Mouse (Mus musculus): Measurements from ENCODE around the gene Gm9573. TPM values are rescaled to one million over a fixed set of nuclear protein-coding genes. Genes with fewer than 3 reads are reported as not detected.

Gm9573 gene
- polyA plus RNA-seq, 1 experiment from 2014 or later: not detected

DNA sequence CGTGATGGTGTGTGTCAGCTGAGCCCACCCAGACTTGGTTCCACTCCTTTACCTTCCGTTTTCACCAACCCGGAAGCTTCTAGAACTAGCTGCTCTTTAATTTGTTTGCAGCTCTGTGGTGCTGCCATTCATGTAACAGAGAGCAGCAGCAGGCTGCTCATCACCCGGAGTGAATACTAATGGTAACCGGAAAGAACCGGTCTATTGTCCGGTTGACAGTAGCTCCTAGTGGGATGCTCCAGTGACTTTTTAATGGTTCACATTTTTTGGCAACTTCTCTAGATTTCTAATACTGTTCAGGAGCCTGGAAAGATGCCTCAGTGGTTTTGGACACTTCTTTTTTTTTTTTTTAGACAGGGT is 35.2 kb downstream of the Gm9573 start:
- H3K27me3 ChIP-seq (ENCODE audit: control insufficient read depth, insufficient read depth, low read length): no peaks in the 10 kb centered on the region
- no peak overlapping the region for H3K9ac ChIP-seq (ENCODE audit: low read depth, low read length)
- no peak overlapping the region for H3K27ac ChIP-seq (ENCODE audit: low read depth, low read length)
- ATAC-seq (replicated peaks; ENCODE audit: insufficient number of reproducible peaks, low FRiP score, low TSS enrichment): no peak
- H3K4me3 ChIP-seq (ENCODE audit: low read depth, low read length): no peak overlapping the region
- no peaks in the 10 kb centered on the region for H3K36me3 ChIP-seq (ENCODE audit: control insufficient read depth, insufficient read depth, low read length)
- no peaks in the 10 kb centered on the region for H3K4me1 ChIP-seq (ENCODE audit: control insufficient read depth, insufficient read depth, low read length)
- no peak overlapping the region for H3K4me2 ChIP-seq
- WGBS (ENCODE audit: insufficient replicate concordance): 88% methylated on average over 7 of the region's 7 CpGs
- 0 out of 2 replicates have a peak, but pooled peaks cover 3% of the 10 kb centered on the region for H3K9me3 ChIP-seq (replicated peaks; ENCODE audit: control insufficient read depth, low read length)

DNA sequence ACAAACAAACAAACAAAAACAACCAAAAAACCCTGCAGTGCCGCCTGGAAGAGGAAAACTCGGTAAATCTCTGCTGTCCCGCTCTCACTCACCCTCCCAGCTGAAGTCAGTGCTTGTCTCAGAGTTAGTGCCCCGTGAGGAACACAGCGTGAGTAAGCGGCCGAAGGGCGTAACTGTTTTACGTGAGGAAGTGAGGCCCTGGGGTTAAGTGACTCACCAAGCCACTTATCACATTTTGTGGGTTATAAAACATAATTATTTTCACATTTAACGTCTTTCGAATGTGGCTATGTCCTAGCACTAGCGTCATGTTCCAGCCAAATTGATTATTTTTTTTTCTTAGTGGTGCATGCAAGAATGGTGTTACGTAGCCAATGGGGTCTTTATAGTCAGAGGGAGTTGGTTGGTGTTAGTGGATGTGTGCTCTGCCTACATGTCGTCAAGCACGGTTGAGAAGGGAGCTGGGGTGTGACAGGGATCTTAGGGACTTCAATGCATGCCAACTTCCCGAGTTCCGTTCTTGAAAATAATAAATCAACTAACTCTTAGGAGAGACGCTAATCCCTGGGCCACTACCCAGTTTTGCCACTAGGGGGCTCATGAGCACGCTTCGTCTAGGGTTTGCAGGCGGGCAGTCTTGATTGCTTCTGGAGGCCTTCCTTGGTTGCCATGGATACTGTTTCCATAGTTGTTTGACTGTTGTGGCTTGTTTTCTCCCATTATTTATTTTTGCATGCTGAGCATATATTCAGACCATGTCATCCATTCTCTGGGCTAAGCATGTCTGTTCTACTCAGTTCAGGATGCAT is 35.8 kb downstream of the Gm9573 start:
- 0 out of 2 replicates have a peak, but pooled peaks cover 3% of the 10 kb centered on the region for H3K9me3 ChIP-seq (replicated peaks; ENCODE audit: control insufficient read depth, low read length)
- 49% methylated on average over 21 of the region's 21 CpGs for WGBS (ENCODE audit: insufficient replicate concordance)
- no peaks in the 10 kb centered on the region for H3K4me1 ChIP-seq (ENCODE audit: control insufficient read depth, insufficient read depth, low read length)
- ATAC-seq (replicated peaks; ENCODE audit: insufficient number of reproducible peaks, low FRiP score, low TSS enrichment): no peak
- no peaks in the 10 kb centered on the region for H3K36me3 ChIP-seq (ENCODE audit: control insufficient read depth, insufficient read depth, low read length)
- no peak overlapping the region for H3K9ac ChIP-seq (ENCODE audit: low read depth, low read length)
- no peak overlapping the region for H3K4me2 ChIP-seq
- no peak overlapping the region for H3K27ac ChIP-seq (ENCODE audit: low read depth, low read length)
- no peak overlapping the region for H3K4me3 ChIP-seq (ENCODE audit: low read depth, low read length)
- no peaks in the 10 kb centered on the region for H3K27me3 ChIP-seq (ENCODE audit: control insufficient read depth, insufficient read depth, low read length)

DNA sequence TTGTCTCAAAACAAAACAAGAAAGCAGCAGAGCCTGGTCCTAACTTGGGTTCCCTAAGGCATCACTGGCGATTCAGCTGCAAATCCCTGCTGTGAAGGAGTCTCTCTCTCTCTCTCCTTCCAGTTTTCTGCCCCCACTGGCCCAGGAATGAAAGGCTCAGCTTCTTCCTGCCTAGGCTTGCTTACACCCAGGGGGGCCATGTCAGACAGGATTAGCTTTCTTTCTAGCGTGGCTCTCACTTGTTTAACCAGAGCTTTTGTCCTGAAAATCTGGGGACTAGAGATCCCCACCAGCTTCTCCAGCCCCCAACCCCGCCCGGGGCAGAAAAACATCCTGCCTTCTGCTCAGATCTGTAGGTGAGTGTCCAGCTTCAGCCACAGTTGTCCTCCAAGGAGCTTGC is 38.0 kb downstream of the Gm9573 start:
- 27% methylated on average over 4 of the region's 4 CpGs for WGBS (ENCODE audit: insufficient replicate concordance)
- Histone ChIP-seq H3K36me3 (ENCODE audit: control insufficient read depth, insufficient read depth, low read length) (no peaks in the 10 kb centered on the region), H3K9ac (ENCODE audit: low read depth, low read length) (no peak overlapping the region), H3K9me3 (replicated peaks; ENCODE audit: control insufficient read depth, low read length) (0 out of 2 replicates have a peak, but pooled peaks cover 3% of the 10 kb centered on the region), H3K4me2 (no peak overlapping the region), H3K4me1 (ENCODE audit: control insufficient read depth, insufficient read depth, low read length) (0 out of 2 replicates have a peak, but pooled peaks cover 3% of the 10 kb centered on the region), H3K27me3 (ENCODE audit: control insufficient read depth, insufficient read depth, low read length) (no peaks in the 10 kb centered on the region), H3K27ac (ENCODE audit: low read depth, low read length) (no peak overlapping the region), H3K4me3 (ENCODE audit: low read depth, low read length) (no peak overlapping the region)
- ATAC-seq (replicated peaks; ENCODE audit: insufficient number of reproducible peaks, low FRiP score, low TSS enrichment): no peak

DNA sequence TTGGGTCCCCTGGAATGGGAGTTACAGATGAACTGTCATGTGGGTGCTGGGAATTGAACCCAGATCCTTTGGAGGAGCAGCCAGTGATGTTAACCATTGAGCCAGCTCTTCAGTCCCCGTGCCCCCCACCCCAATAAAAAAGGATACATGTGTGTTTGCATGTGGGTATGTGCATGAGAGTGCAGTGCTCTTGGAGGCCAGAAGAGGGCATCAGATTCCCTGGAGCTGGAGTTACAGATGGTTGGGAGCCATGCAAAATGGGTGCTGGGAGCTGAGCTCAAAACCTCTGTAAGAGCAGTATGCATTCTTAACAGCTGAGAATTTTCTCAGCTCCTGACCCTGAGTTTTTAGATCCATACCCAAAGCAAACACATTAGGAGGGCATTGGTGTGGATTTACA is 39.1 kb downstream of the Gm9573 start:
- 73% methylated on average over 1 of the region's 1 CpGs for WGBS (ENCODE audit: insufficient replicate concordance)
- Histone ChIP-seq H3K27ac (ENCODE audit: low read depth, low read length) (no peak overlapping the region), H3K4me3 (ENCODE audit: low read depth, low read length) (no peak overlapping the region), H3K9me3 (replicated peaks; ENCODE audit: control insufficient read depth, low read length) (0 out of 2 replicates have a peak, but pooled peaks cover 3% of the 10 kb centered on the region), H3K4me1 (ENCODE audit: control insufficient read depth, insufficient read depth, low read length) (0 out of 2 replicates have a peak, but pooled peaks cover 3% of the 10 kb centered on the region), H3K4me2 (no peak overlapping the region), H3K27me3 (ENCODE audit: control insufficient read depth, insufficient read depth, low read length) (no peaks in the 10 kb centered on the region), H3K36me3 (ENCODE audit: control insufficient read depth, insufficient read depth, low read length) (no peaks in the 10 kb centered on the region), H3K9ac (ENCODE audit: low read depth, low read length) (no peak overlapping the region)
- no peak for ATAC-seq (replicated peaks; ENCODE audit: insufficient number of reproducible peaks, low FRiP score, low TSS enrichment)

DNA sequence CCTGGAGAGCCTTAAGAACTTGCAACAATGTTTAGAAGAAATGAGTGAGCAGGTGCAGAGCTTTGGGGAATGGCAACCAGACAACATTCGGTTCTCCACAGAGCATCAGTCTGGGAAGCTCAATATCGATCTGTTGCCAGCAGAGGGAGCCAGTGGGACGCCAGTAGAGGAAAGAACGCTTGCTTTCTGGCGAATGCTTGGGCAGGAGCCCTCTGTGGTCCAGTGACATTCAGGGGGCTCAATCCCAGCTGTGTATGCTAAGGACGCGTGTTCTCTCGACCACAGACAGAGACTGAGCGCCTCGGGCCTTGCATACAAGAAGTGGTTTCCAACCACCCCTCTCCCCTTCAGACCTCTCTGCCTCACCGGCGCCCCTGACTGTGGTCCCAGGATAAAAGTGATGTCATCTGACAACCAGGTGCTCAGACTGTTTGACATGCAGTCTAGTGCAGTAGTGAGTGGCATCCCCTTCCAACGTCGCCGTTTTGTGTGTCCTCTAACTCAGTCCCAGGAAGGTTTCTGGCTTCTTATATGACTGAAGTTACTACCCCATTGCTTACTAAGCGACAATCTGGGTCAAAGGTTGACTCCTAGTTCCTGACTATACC is 42.0 kb downstream of the Gm9573 start:
- Histone ChIP-seq H3K9me3 (replicated peaks; ENCODE audit: control insufficient read depth, low read length) (0 out of 2 replicates have a peak, but pooled peaks cover 3% of the 10 kb centered on the region), H3K4me3 (ENCODE audit: low read depth, low read length) (no peak overlapping the region), H3K36me3 (ENCODE audit: control insufficient read depth, insufficient read depth, low read length) (no peaks in the 10 kb centered on the region), H3K27me3 (ENCODE audit: control insufficient read depth, insufficient read depth, low read length) (no peaks in the 10 kb centered on the region), H3K4me1 (ENCODE audit: control insufficient read depth, insufficient read depth, low read length) (0 out of 2 replicates have a peak, but pooled peaks cover 3% of the 10 kb centered on the region), H3K9ac (ENCODE audit: low read depth, low read length) (no peak overlapping the region), H3K27ac (ENCODE audit: low read depth, low read length) (no peak overlapping the region), H3K4me2 (peak overlapping the region; percentile 42)
- no peak for ATAC-seq (replicated peaks; ENCODE audit: insufficient number of reproducible peaks, low FRiP score, low TSS enrichment)
- 16% methylated on average over 16 of the region's 16 CpGs for WGBS (ENCODE audit: insufficient replicate concordance)

DNA sequence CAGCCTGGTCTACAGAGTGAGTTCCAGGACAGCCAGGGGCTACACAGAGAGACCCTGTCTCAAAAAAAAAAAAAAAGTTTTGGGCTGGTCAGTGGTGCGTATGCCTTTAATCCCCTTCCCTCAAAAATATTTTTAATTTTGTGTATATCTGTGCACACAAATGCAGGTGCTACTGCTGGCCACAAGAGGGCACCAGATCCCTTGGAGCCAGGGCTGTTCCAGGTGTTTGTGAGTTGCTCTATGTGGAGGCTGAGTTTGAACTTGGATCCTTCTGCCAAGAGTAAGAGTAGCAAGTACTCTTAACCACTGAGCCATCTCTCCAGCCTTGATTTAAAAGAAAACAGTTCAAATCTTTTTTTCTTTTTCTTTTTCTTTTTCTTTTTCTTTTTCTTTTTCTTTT is 43.5 kb downstream of the Gm9573 start:
- H3K4me3 ChIP-seq (ENCODE audit: low read depth, low read length): no peak overlapping the region
- H3K4me1 ChIP-seq (ENCODE audit: control insufficient read depth, insufficient read depth, low read length): 0 out of 2 replicates have a peak, but pooled peaks cover 3% of the 10 kb centered on the region
- H3K27me3 ChIP-seq (ENCODE audit: control insufficient read depth, insufficient read depth, low read length): no peaks in the 10 kb centered on the region
- 79% methylated on average over 1 of the region's 1 CpGs for WGBS (ENCODE audit: insufficient replicate concordance)
- no peak overlapping the region for H3K4me2 ChIP-seq
- H3K36me3 ChIP-seq (ENCODE audit: control insufficient read depth, insufficient read depth, low read length): no peaks in the 10 kb centered on the region
- H3K9ac ChIP-seq (ENCODE audit: low read depth, low read length): no peak overlapping the region
- H3K9me3 ChIP-seq (replicated peaks; ENCODE audit: control insufficient read depth, low read length): 0 out of 2 replicates have a peak, but pooled peaks cover 3% of the 10 kb centered on the region
- ATAC-seq (replicated peaks; ENCODE audit: insufficient number of reproducible peaks, low FRiP score, low TSS enrichment): no peak
- no peak overlapping the region for H3K27ac ChIP-seq (ENCODE audit: low read depth, low read length)

DNA sequence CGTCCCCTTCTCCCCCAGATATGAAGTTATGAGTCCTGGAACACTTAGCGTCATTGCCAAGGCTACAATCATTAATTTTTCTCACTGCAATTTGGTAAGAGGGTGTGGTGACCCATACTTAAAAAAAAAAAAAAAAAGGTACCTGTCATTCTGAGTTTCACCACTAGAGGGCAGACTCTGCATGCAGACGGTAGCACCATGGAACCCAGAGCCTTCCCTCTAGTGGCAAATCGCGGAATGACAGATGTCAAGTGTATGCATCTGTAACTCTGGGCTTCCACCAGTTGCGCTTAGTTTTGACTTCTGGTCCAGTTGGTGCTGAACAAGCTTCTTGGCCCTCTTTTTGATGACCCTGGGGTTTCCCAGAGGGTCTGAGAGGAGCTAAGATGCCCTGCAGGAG is 48.2 kb downstream of the Gm9573 start:
- no peak for ATAC-seq (replicated peaks; ENCODE audit: insufficient number of reproducible peaks, low FRiP score, low TSS enrichment)
- WGBS (ENCODE audit: insufficient replicate concordance): 20% methylated on average over 6 of the region's 6 CpGs
- H3K27ac ChIP-seq (ENCODE audit: low read depth, low read length): no peak overlapping the region

DNA sequence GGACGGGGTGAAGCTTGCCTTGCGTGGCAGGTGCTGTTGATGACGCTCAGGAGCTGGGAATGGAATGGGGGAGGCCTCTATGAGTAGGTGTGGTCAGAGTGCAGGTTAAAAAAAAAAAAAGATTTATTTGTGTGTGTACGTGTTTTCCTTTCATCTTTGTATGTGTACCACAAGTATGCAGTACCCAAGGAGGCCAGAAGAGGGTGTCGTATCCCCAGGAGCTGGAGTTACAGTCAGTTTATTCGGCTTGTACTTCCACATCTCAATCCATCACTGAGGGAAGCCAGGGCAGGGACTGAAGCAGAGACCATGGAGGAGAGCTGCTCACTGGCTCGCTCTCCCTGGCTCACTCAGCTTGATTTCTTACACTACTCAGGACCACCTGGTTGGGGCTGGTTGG is 55.0 kb downstream of the Gm9573 start:
- WGBS (ENCODE audit: insufficient replicate concordance): 89% methylated on average over 7 of the region's 7 CpGs

More for the DNA sequence above, 48.2 kb downstream of the Gm9573 start:
- no peak overlapping the region for H3K4me2 ChIP-seq
- no peaks in the 10 kb centered on the region for H3K4me1 ChIP-seq (ENCODE audit: control insufficient read depth, insufficient read depth, low read length)
- no peak overlapping the region for H3K9ac ChIP-seq (ENCODE audit: low read depth, low read length)
- H3K4me3 ChIP-seq (ENCODE audit: low read depth, low read length): no peak overlapping the region
- H3K9me3 ChIP-seq (replicated peaks; ENCODE audit: control insufficient read depth, low read length): no peaks in the 10 kb centered on the region
- H3K27me3 ChIP-seq (ENCODE audit: control insufficient read depth, insufficient read depth, low read length): peaks cover 19% of the 10 kb centered on the region
- no peaks in the 10 kb centered on the region for H3K36me3 ChIP-seq (ENCODE audit: control insufficient read depth, insufficient read depth, low read length)

More for the DNA sequence above, 55.0 kb downstream of the Gm9573 start:
- Histone ChIP-seq H3K27me3 (ENCODE audit: control insufficient read depth, insufficient read depth, low read length) (peaks cover 41% of the 10 kb centered on the region), H3K4me2 (no peak overlapping the region), H3K27ac (ENCODE audit: low read depth, low read length) (no peak overlapping the region), H3K9ac (ENCODE audit: low read depth, low read length) (no peak overlapping the region), H3K4me1 (ENCODE audit: control insufficient read depth, insufficient read depth, low read length) (0 out of 2 replicates have a peak, but pooled peaks cover 2% of the 10 kb centered on the region), H3K4me3 (ENCODE audit: low read depth, low read length) (no peak overlapping the region), H3K36me3 (ENCODE audit: control insufficient read depth, insufficient read depth, low read length) (no peaks in the 10 kb centered on the region), H3K9me3 (replicated peaks; ENCODE audit: control insufficient read depth, low read length) (no peaks in the 10 kb centered on the region)
- no peak for ATAC-seq (replicated peaks; ENCODE audit: insufficient number of reproducible peaks, low FRiP score, low TSS enrichment)

Measured in heart, embryonic 11.5 days (tissue).